Mouse (Mus musculus) myocyte (in vitro differentiated cells): ENCODE measurements at regions not wholly inside any gene's neighbourhood (a gene's known extent, or its start where the extent isn't known, plus 50 kb on each side); places are given as distances from the start of the nearest gene placed in this dataset.

Experiments
- CEBPB ChIP-seq: IDR thresholded peaks from 2 replicates; pipeline ENCODE4 v1.6.1; 2011; ENCODE audit warnings: mild to moderate bottlenecking, moderate library complexity; ENCODE audit not compliant: poor library complexity, insufficient read depth, severe bottlenecking
- POLR2A ChIP-seq: IDR thresholded peaks from one replicate; pipeline ENCODE4 v1.6.1; 2011; ENCODE audit warnings: low read depth, mild to moderate bottlenecking, control low read depth, moderate library complexity; ENCODE audit not compliant: insufficient read length
- REST ChIP-seq: IDR thresholded peaks from one replicate; pipeline ENCODE4 v1.6.1; 2011; ENCODE audit warnings: mild to moderate bottlenecking, control low read depth, moderate library complexity; ENCODE audit not compliant: insufficient read depth, insufficient read length

- TF ChIP-seq POLR2A (no peak), REST (no peak), CEBPB (no peak)
These were observed 71.2 kb downstream of the Rwdd3 start for GRCm38 (mm10) chr3:121100211-121100860.
